Mouse (Mus musculus) kidney, embryonic 16.5 days (tissue): ENCODE results near the gene Traf3ip1. TPM values are rescaled to one million over a fixed set of nuclear protein-coding genes. Genes with fewer than 3 reads are reported as not detected.

Source experiments
- ATAC-seq: fragments of 200-750 bp; cut with Nextera tagmentation; 2 replicates; pipeline ENCODE4 v1.8.0; 2017; ENCODE audit warnings: moderate TSS enrichment; ENCODE audit not compliant: low FRiP score, low TSS enrichment
- H3K27ac ChIP-seq: fragments of 300-500 bp; sonication (generic); 2 replicates; pipeline ENCODE4 v1.5.1; 2014; ENCODE audit warnings: low read length
- H3K27me3 ChIP-seq: fragments of 300-500 bp; sonication (generic); 2 replicates; pipeline ENCODE4 v1.6.1; 2014; ENCODE audit warnings: low read length, control low read depth, mixed read lengths; ENCODE audit not compliant: insufficient read depth
- H3K36me3 ChIP-seq: fragments of 300-500 bp; sonication (generic); 2 replicates; pipeline ENCODE4 v1.6.1; 2014; ENCODE audit warnings: low read length, control low read depth, mixed read lengths; ENCODE audit not compliant: insufficient read depth
- H3K4me1 ChIP-seq: fragments of 300-500 bp; sonication (generic); 2 replicates; pipeline ENCODE4 v1.6.1; 2014; ENCODE audit warnings: low read length, control low read depth, mixed read lengths; ENCODE audit not compliant: insufficient read depth
- H3K4me2 ChIP-seq: fragments of 300-500 bp; sonication (generic); replicated peaks from 2 replicates; pipeline ENCODE4 v1.6.1; 2014; ENCODE audit warnings: low read depth, low read length
- H3K4me3 ChIP-seq: fragments of 300-500 bp; sonication (generic); 2 replicates; pipeline ENCODE4 v1.5.1; 2014; ENCODE audit warnings: mild to moderate bottlenecking, low read length
- H3K9ac ChIP-seq: fragments of 300-500 bp; sonication (generic); replicated peaks from 2 replicates; pipeline ENCODE4 v1.6.1; 2014; ENCODE audit warnings: low read length
- H3K9me3 ChIP-seq: fragments of 300-500 bp; sonication (generic); 2 replicates; pipeline ENCODE4 v1.6.1; 2016; ENCODE audit warnings: low read length, control low read depth
- WGBS: fragments of 180-500 bp; shearing (Covaris S2); extraction: QIAGEN DNeasy Blood & Tissue Kit; methylation state at CpG from one replicate; pipeline ENCODE4 v1.1.7; 2014; 5-methylcytosine and 5-hydroxymethylcytosine counted together
- polyA plus RNA-seq: library from polyadenylated mRNA; unstranded; fragments of >200 nt; fragmentation: Nextera tagmentation; extraction: Ambion mirVana; gene quantifications from 2 replicates; pipeline ENCODE4 v1.2.1, GENCODE M21; 2015

Gene Traf3ip1
- polyA plus RNA-seq, 1 experiment from 2014 or later, result 10.7 TPM

DNA sequence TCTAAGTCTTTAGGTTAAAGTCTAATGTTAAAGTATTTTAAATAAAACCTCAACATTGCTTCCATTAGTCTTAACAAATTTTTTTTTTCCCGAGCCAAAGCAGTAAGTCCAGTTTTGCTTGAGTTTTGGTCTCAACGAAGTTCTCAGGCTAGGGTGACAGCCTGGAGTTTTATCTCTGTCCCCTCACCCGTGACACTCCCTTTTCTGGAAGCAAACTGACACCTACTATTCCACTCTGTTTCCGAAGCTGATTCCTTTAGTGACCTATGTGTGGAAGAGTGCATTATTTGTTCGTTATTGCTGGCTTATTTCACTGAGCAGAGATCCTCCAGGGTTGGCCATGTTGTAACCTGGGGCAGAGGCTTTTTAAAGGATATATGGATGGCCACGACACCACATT, 44.8 kb downstream of the Traf3ip1 start:
- Histone ChIP-seq H3K4me3 (no peak overlapping the region; the same call in 1 of the 2 replicates), H3K27ac (no peak overlapping the region), H3K9me3 (no peaks in the 10 kb centered on the region), H3K9ac (no peak overlapping the region), H3K27me3 (peaks cover 18% of the 10 kb centered on the region), H3K36me3 (no peaks in the 10 kb centered on the region; the same call in 1 of the 2 replicates), H3K4me2 (peak overlapping the region; percentile 93; the same call in 1 of the 2 replicates), H3K4me1 (peaks cover 15% of the 10 kb centered on the region)
- WGBS, result 20% methylated on average over 6 of the region's 6 CpGs
- no peak for ATAC-seq

GRCm38 (mm10) chr1:91539704-91540270, 45.3 kb downstream of the Traf3ip1 start:
- Histone ChIP-seq H3K4me1 (peaks cover 15% of the 10 kb centered on the region), H3K9ac (peak overlapping the region; percentile 6; the same call in 1 of the 2 replicates), H3K36me3 (peaks cover 3% of the 10 kb centered on the region; the same call in 1 of the 2 replicates), H3K4me3 (peak overlapping the region; percentile 81), H3K4me2 (peak overlapping the region; percentile 93), H3K27me3 (peaks cover 18% of the 10 kb centered on the region), H3K9me3 (no peaks in the 10 kb centered on the region), H3K27ac (no peak overlapping the region)
- WGBS, result 3% methylated on average over 22 of the region's 22 CpGs
- peak; percentile 37 for ATAC-seq

DNA sequence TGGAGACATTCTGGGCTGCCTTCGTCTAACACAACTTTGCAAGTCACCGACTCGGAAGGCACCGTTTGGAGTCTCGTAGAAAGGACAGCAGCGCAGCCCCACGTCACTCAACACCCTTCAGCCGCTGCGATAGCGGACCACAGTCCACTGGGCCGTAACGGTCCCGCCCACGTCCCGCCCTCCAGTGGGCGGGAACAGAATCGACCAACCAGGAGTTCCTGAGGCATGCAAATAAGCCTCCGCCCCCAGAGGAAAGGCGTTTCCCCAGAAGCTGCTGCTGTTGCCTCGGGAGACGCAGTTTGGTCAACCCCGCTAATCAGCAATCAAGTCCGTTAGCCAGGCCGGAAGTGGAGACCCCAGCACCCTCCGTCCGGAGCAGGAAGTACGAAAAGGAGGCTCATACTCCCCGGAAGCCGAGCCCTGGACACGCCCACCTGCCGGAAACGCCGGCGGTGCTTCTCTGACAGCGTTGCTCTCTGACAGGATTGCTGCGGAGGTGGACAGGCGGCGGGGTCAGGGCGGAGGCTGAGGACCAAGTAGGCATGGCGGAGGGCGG, 45.9 kb downstream of the Traf3ip1 start, which contains the start of gene Asb1:
Asb1 (plus strand) TSS at position 274 of the 556 bp plus-strand sequence.
- Histone ChIP-seq H3K9me3 (no peaks in the 10 kb centered on the region), H3K4me2 (peak within 1 kb of the TSS; percentile 93), H3K27me3 (peaks cover 18% of the 10 kb centered on the region), H3K27ac (peak within 1 kb of the TSS; percentile 54; the same call in 1 of the 2 replicates), H3K9ac (peak within 1 kb of the TSS; percentile 76), H3K4me1 (peaks cover 15% of the 10 kb centered on the region), H3K36me3 (peaks cover 7% of the 10 kb centered on the region; the same call in 1 of the 2 replicates), H3K4me3 (peak within 1 kb of the TSS; percentile 81)
- ATAC-seq, result peak; percentile 97
- WGBS, result under 1% methylated on average over 39 of the region's 41 CpGs

- no peak; the same call in 1 of the 2 replicates for ATAC-seq
- peaks cover 7% of the 10 kb centered on the region; the same call in 1 of the 2 replicates for H3K36me3 ChIP-seq
- 15% methylated on average over 15 of the region's 15 CpGs for WGBS
- peaks cover 18% of the 10 kb centered on the region for H3K27me3 ChIP-seq
- peak overlapping the region; percentile 76 for H3K9ac ChIP-seq
- H3K4me2 ChIP-seq, result peak overlapping the region; percentile 93
- H3K27ac ChIP-seq, result peak overlapping the region; percentile 54; the same call in 1 of the 2 replicates
- H3K4me1 ChIP-seq, result peaks cover 15% of the 10 kb centered on the region
- H3K4me3 ChIP-seq, result peak overlapping the region; percentile 81
- H3K9me3 ChIP-seq, result no peaks in the 10 kb centered on the region
Observed at GRCm38 (mm10) chr1:91541042-91541592, 46.7 kb downstream of the Traf3ip1 start.

- Histone ChIP-seq H3K9ac (no peak overlapping the region), H3K9me3 (no peaks in the 10 kb centered on the region), H3K27me3 (peaks cover 6% of the 10 kb centered on the region), H3K4me1 (peaks cover 15% of the 10 kb centered on the region), H3K27ac (no peak overlapping the region), H3K36me3 (peaks cover 7% of the 10 kb centered on the region; the same call in 1 of the 2 replicates), H3K4me3 (no peak overlapping the region), H3K4me2 (no peak overlapping the region)
- WGBS, result 88% methylated on average over 4 of the region's 4 CpGs
- no peak for ATAC-seq
Observed at GRCm38 (mm10) chr1:91543974-91544373, 49.5 kb downstream of the Traf3ip1 start.

GRCm38 (mm10) chr1:91545226-91545625, 50.8 kb downstream of the Traf3ip1 start:
- H3K9me3 ChIP-seq, result no peaks in the 10 kb centered on the region
- no peak for ATAC-seq
- peaks cover 7% of the 10 kb centered on the region; the same call in 1 of the 2 replicates for H3K36me3 ChIP-seq
- H3K9ac ChIP-seq, result no peak overlapping the region
- H3K27me3 ChIP-seq, result no peaks in the 10 kb centered on the region
- H3K4me1 ChIP-seq, result peaks cover 7% of the 10 kb centered on the region
- H3K27ac ChIP-seq, result no peak overlapping the region
- H3K4me3 ChIP-seq, result no peak overlapping the region
- no peak overlapping the region for H3K4me2 ChIP-seq
- 78% methylated on average over 1 of the region's 1 CpGs for WGBS

DNA sequence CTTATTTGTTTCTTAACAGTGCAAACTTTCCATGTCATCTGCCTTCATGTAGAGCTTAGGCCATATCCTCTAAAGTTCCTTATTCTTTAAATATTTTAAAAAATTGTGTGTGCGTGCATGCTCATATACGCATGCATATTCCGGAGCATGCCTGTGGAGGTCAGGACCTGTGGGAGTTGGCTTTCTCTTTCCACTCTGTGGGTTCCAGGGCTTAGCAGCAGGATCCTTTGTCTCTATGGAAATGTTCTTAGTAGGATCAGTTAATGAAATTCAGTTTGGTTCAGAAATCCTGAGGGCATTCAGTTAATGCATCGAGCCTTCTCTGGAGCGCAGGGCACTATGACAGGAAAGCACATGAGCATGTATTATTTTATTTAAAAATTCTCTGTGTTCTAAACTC, 53.1 kb downstream of the Traf3ip1 start:
- ATAC-seq, result no peak
- 94% methylated on average over 5 of the region's 5 CpGs for WGBS
- no peak overlapping the region for H3K4me2 ChIP-seq

GRCm38 (mm10) chr1:91549073-91549472, 54.6 kb downstream of the Traf3ip1 start:
- 80% methylated on average over 2 of the region's 2 CpGs for WGBS

More for the DNA sequence above, 53.1 kb downstream of the Traf3ip1 start:
- Histone ChIP-seq H3K27me3 (no peaks in the 10 kb centered on the region), H3K9me3 (no peaks in the 10 kb centered on the region), H3K4me1 (no peaks in the 10 kb centered on the region), H3K27ac (no peak overlapping the region), H3K36me3 (peaks cover 13% of the 10 kb centered on the region; the same call in 1 of the 2 replicates), H3K9ac (no peak overlapping the region), H3K4me3 (no peak overlapping the region)

GRCm38 (mm10) chr1:91557099-91557498, 62.7 kb downstream of the Traf3ip1 start:
- Histone ChIP-seq H3K9me3 (no peaks in the 10 kb centered on the region), H3K27me3 (no peaks in the 10 kb centered on the region), H3K27ac (no peak overlapping the region), H3K4me3 (no peak overlapping the region), H3K4me2 (no peak overlapping the region), H3K4me1 (no peaks in the 10 kb centered on the region), H3K36me3 (peaks cover 25% of the 10 kb centered on the region), H3K9ac (no peak overlapping the region)
- WGBS, result 73% methylated on average over 2 of the region's 2 CpGs
- ATAC-seq, result no peak

More at GRCm38 (mm10) chr1:91549073-91549472, 54.6 kb downstream of the Traf3ip1 start:
- H3K27ac ChIP-seq, result no peak overlapping the region
- H3K9ac ChIP-seq, result no peak overlapping the region
- no peaks in the 10 kb centered on the region for H3K9me3 ChIP-seq
- no peak overlapping the region for H3K4me3 ChIP-seq
- H3K27me3 ChIP-seq, result no peaks in the 10 kb centered on the region
- no peaks in the 10 kb centered on the region for H3K4me1 ChIP-seq
- no peak overlapping the region for H3K4me2 ChIP-seq
- ATAC-seq, result no peak
- peaks cover 16% of the 10 kb centered on the region for H3K36me3 ChIP-seq
